In genomic region chr9:115214572-115215571, GRCm38 (mm10) we compare ENCODE assay signal across 14 mouse cellular contexts.
A peak's percentile ranks its signal among the peaks of the same experiment; 100 is the strongest.
DNase-seq lines count a peak whose midpoint lies in the region; ATAC-seq lines count a peak whose summit lies in the region.
"Had no signal": no experiment of that assay in that cellular context is flagged by ENCODE, and none has a peak within 500 bp of the region (broad histone marks: within the 10 kb centered on the region; RNA-seq: fewer than 3 reads in every experiment).

No protein-coding gene starts in this region.

- 0 out of 2 replicates have a peak overlapping the region, but pooled peaks have one; percentile 23 for H3K27ac ChIP-seq in hindbrain, embryonic 10.5 days
- no peak overlapping the region for H3K27ac ChIP-seq in hindbrain, embryonic 16.5 days (ENCODE audit: low read depth, low read length)
- H3K27ac ChIP-seq in midbrain, embryonic 10.5 days (replicated peaks), result peak overlapping the region; percentile 38
- H3K27ac ChIP-seq in midbrain, embryonic 15.5 days, result no peak overlapping the region
- H3K27ac ChIP-seq in neural tube, embryonic 11.5 days (ENCODE audit: low read depth, low read length), result no peak overlapping the region
- H3K27ac ChIP-seq: hindbrain, embryonic 12.5 days had no signal

- no peak for ATAC-seq in hindbrain, embryonic 16.5 days
- ATAC-seq in midbrain, embryonic 15.5 days (replicated peaks), result no peak
- ATAC-seq in neural tube, embryonic 11.5 days (ENCODE audit: insufficient read depth, low FRiP score, low TSS enrichment), result no peak

- intact Hi-C loops in left cerebral cortex, postnatal 36 days (cut with DNase I), result no loop called here

- H3K4me1 ChIP-seq in hindbrain, embryonic 10.5 days (replicated peaks), result peaks cover 28% of the 10 kb centered on the region
- no peaks in the 10 kb centered on the region for H3K4me1 ChIP-seq in hindbrain, embryonic 16.5 days (ENCODE audit: control insufficient read depth, insufficient read depth, low read depth, low read length)
- peaks cover 30% of the 10 kb centered on the region for H3K4me1 ChIP-seq in midbrain, embryonic 10.5 days
- peaks cover 7% of the 10 kb centered on the region for H3K4me1 ChIP-seq in midbrain, embryonic 15.5 days
- peaks cover 7% of the 10 kb centered on the region; the same call in 1 of the 2 replicates for H3K4me1 ChIP-seq in neural tube, embryonic 11.5 days (ENCODE audit: control insufficient read depth, insufficient read depth, low read length)

- H3K4me2 ChIP-seq in hindbrain, embryonic 16.5 days (ENCODE audit: low read length), result no peak overlapping the region
- no peak overlapping the region for H3K4me2 ChIP-seq in midbrain, embryonic 15.5 days
- H3K4me2 ChIP-seq in neural tube, embryonic 11.5 days (ENCODE audit: low read depth), result no peak overlapping the region
- H3K4me2 ChIP-seq: hindbrain, embryonic 12.5 days had no signal

- H3K4me3 ChIP-seq in hindbrain, embryonic 10.5 days, result no peak overlapping the region
- H3K4me3 ChIP-seq in hindbrain, embryonic 16.5 days (ENCODE audit: low read length), result no peak overlapping the region
- no peak overlapping the region for H3K4me3 ChIP-seq in midbrain, embryonic 10.5 days
- H3K4me3 ChIP-seq in midbrain, embryonic 15.5 days, result no peak overlapping the region
- H3K4me3 ChIP-seq in neural tube, embryonic 11.5 days (ENCODE audit: low read depth, low read length), result no peak overlapping the region
- H3K4me3 ChIP-seq: erythroblast, embryonic 14.5 days; hindbrain, embryonic 12.5 days; myocyte had no signal

- H3K27me3 ChIP-seq in hindbrain, embryonic 10.5 days (ENCODE audit: insufficient read depth, poor library complexity, severe bottlenecking), result no peaks in the 10 kb centered on the region
- H3K27me3 ChIP-seq in hindbrain, embryonic 16.5 days (replicated peaks; ENCODE audit: control insufficient read depth, insufficient read depth, low read length), result no peaks in the 10 kb centered on the region
- H3K27me3 ChIP-seq in midbrain, embryonic 10.5 days (ENCODE audit: low read depth, poor library complexity, severe bottlenecking), result no peaks in the 10 kb centered on the region; the same call in 1 of the 2 replicates
- no peaks in the 10 kb centered on the region for H3K27me3 ChIP-seq in midbrain, embryonic 15.5 days (replicated peaks)
- no peaks in the 10 kb centered on the region for H3K27me3 ChIP-seq in neural tube, embryonic 11.5 days (ENCODE audit: control insufficient read depth, insufficient read depth, low read length)
- H3K27me3 ChIP-seq: hindbrain, embryonic 12.5 days had no signal

- H3K9ac ChIP-seq in hindbrain, embryonic 16.5 days (ENCODE audit: low read depth, low read length), result no peak overlapping the region
- H3K9ac ChIP-seq in midbrain, embryonic 15.5 days, result no peak overlapping the region
- peak overlapping the region; percentile 14; the same call in 1 of the 2 replicates for H3K9ac ChIP-seq in neural tube, embryonic 11.5 days (ENCODE audit: low read length)
- H3K9ac ChIP-seq: hindbrain, embryonic 12.5 days had no signal

- H3K36me3 ChIP-seq in hindbrain, embryonic 10.5 days, result no peaks in the 10 kb centered on the region
- no peaks in the 10 kb centered on the region for H3K36me3 ChIP-seq in hindbrain, embryonic 16.5 days (ENCODE audit: control insufficient read depth, insufficient read depth, low read length)
- no peaks in the 10 kb centered on the region for H3K36me3 ChIP-seq in midbrain, embryonic 10.5 days
- no peaks in the 10 kb centered on the region for H3K36me3 ChIP-seq in midbrain, embryonic 15.5 days (replicated peaks)
- H3K36me3 ChIP-seq in neural tube, embryonic 11.5 days (ENCODE audit: control insufficient read depth, insufficient read depth, low read length), result no peaks in the 10 kb centered on the region
- H3K36me3 ChIP-seq: hindbrain, embryonic 12.5 days had no signal

- H3K9me3 ChIP-seq in hindbrain, embryonic 10.5 days, result no peaks in the 10 kb centered on the region
- peaks cover 2% of the 10 kb centered on the region; the same call in 1 of the 2 replicates for H3K9me3 ChIP-seq in hindbrain, embryonic 16.5 days (ENCODE audit: control insufficient read depth, low read length)
- H3K9me3 ChIP-seq in midbrain, embryonic 10.5 days (replicated peaks), result no peaks in the 10 kb centered on the region
- no peaks in the 10 kb centered on the region for H3K9me3 ChIP-seq in midbrain, embryonic 15.5 days
- no peaks in the 10 kb centered on the region for H3K9me3 ChIP-seq in neural tube, embryonic 11.5 days (ENCODE audit: control insufficient read depth, low read length)
- H3K9me3 ChIP-seq: hindbrain, embryonic 12.5 days had no signal

- DNase-seq in hindbrain, embryonic 10.5 days (ENCODE audit: low spot score), result no peak
- no peak for DNase-seq in midbrain, embryonic 10.5 days (ENCODE audit: low spot score)
- DNase-seq in embryo, embryonic 11 days, result peak; percentile 27
- no peak for DNase-seq in neural tube, embryonic 11.5 days (ENCODE audit: low spot score)
- no peak for DNase-seq in left cerebral cortex, postnatal 36 days (ENCODE audit: low spot score in 2 of 2)
- DNase-seq in ovary, postnatal 36 days (ENCODE audit: low spot score), result no peak
- DNase-seq: gastrocnemius, postnatal 25 days; lung, adult 18-20 months; thymus, postnatal 14 days had no signal

- 27% methylated on average over 7 of the region's 7 CpGs for WGBS in hindbrain, embryonic 10.5 days
- WGBS in hindbrain, embryonic 16.5 days, result 31% methylated on average over 7 of the region's 7 CpGs
- WGBS in midbrain, embryonic 10.5 days, result 12% methylated on average over 7 of the region's 7 CpGs
- 20% methylated on average over 7 of the region's 7 CpGs for WGBS in midbrain, embryonic 15.5 days
- 11% methylated on average over 7 of the region's 7 CpGs for WGBS in neural tube, embryonic 11.5 days

Comparison
In these comparisons a context has a peak if more than half of its experiments do, and no peak if none do; other contexts are left out.
1. H3K27ac ChIP-seq: peak in hindbrain, embryonic 10.5 days (single experiment) and midbrain, embryonic 10.5 days (single experiment); none in hindbrain, embryonic 16.5 days (single experiment), midbrain, embryonic 15.5 days (single experiment) and neural tube, embryonic 11.5 days (single experiment).